Mouse (Mus musculus): Measurements from ENCODE around the gene Hcst. TPM values are rescaled to one million over a fixed set of nuclear protein-coding genes. Genes with fewer than 3 reads are reported as not detected.

The Hcst gene
- not detected for total RNA-seq (2021)

- no peak for DNase-seq (ENCODE audit: low spot score)
- intact Hi-C loops (cut with DNase I): no loop called here
Observed at GRCm38 (mm10) chr7:30419561-30420499, at the start of gene Hcst. Gene Hcst, minus strand, starts transcription at chr7:30419854.

GRCm38 (mm10) chr7:30464816-30465300 lies 45.2 kb upstream of the Hcst start:
- no peak for DNase-seq (ENCODE audit: low spot score)
- intact Hi-C loops (cut with DNase I): no loop called here

GRCm38 (mm10) chr7:30463996-30464395 lies 44.3 kb upstream of the Hcst start:
- DNase-seq (ENCODE audit: low spot score): no peak
- intact Hi-C loops (cut with DNase I): no loop called here

- intact Hi-C loops (cut with DNase I): no loop called here
- no peak for DNase-seq (ENCODE audit: low spot score)
Observed at GRCm38 (mm10) chr7:30463568-30463967, 43.9 kb upstream of the Hcst start.

- DNase-seq (ENCODE audit: low spot score): no peak
- intact Hi-C loops (cut with DNase I): no loop called here
Observed at GRCm38 (mm10) chr7:30459484-30459883, 39.8 kb upstream of the Hcst start.

- intact Hi-C loops (cut with DNase I): no loop called here
Observed at GRCm38 (mm10) chr7:30457629-30458330, 38.1 kb upstream of the Hcst start, which contains the start of the genes Kirrel2 and Nphs1. Gene Kirrel2, minus strand, starts transcription at chr7:30457690. Gene Nphs1, plus strand, starts transcription at chr7:30458315.

GRCm38 (mm10) chr7:30456911-30457628 lies 37.4 kb upstream of the Hcst start:
- intact Hi-C loops (cut with DNase I): no loop called here

More at GRCm38 (mm10) chr7:30457629-30458330, 38.1 kb upstream of the Hcst start, which contains the start of the genes Kirrel2 and Nphs1:
- no peak for DNase-seq (ENCODE audit: low spot score)

GRCm38 (mm10) chr7:30456487-30456886 lies 36.8 kb upstream of the Hcst start:
- intact Hi-C loops (cut with DNase I): no loop called here
- no peak for DNase-seq (ENCODE audit: low spot score)

More at GRCm38 (mm10) chr7:30456911-30457628, 37.4 kb upstream of the Hcst start:
- no peak for DNase-seq (ENCODE audit: low spot score)

GRCm38 (mm10) chr7:30454259-30454658 lies 34.6 kb upstream of the Hcst start:
- DNase-seq (ENCODE audit: low spot score): no peak

GRCm38 (mm10) chr7:30453766-30454165 lies 34.1 kb upstream of the Hcst start:
- DNase-seq (ENCODE audit: low spot score): no peak
- intact Hi-C loops (cut with DNase I): no loop called here

More at GRCm38 (mm10) chr7:30454259-30454658, 34.6 kb upstream of the Hcst start:
- intact Hi-C loops (cut with DNase I): no loop called here

- DNase-seq (ENCODE audit: low spot score): no peak
- intact Hi-C loops (cut with DNase I): no loop called here
Observed at GRCm38 (mm10) chr7:30453327-30453726, 33.7 kb upstream of the Hcst start.

- DNase-seq (ENCODE audit: low spot score): no peak
- intact Hi-C loops (cut with DNase I): no loop called here
Observed at GRCm38 (mm10) chr7:30450241-30450640, 30.6 kb upstream of the Hcst start.

- intact Hi-C loops (cut with DNase I): loop anchor here (5.0 kb wide), 1 partner anchor 47 kb away; the partner anchor contains the start of gene Prodh2
- DNase-seq (ENCODE audit: low spot score): no peak
Observed at GRCm38 (mm10) chr7:30444971-30445751, 25.5 kb upstream of the Hcst start, which contains the start of gene Aplp1. Gene Aplp1, minus strand, starts transcription at chr7:30445535.

- intact Hi-C loops (cut with DNase I): loop anchor here (5.0 kb wide), 1 partner anchor 48 kb away; the partner anchor contains the start of gene Prodh2
- no peak for DNase-seq (ENCODE audit: low spot score)
Observed at GRCm38 (mm10) chr7:30444154-30444970, 24.7 kb upstream of the Hcst start.

- DNase-seq (ENCODE audit: low spot score): no peak
Observed at GRCm38 (mm10) chr7:30443696-30444095, 24.0 kb upstream of the Hcst start.

GRCm38 (mm10) chr7:30440697-30441096 lies 21.0 kb upstream of the Hcst start:
- intact Hi-C loops (cut with DNase I): loop anchor here (5.0 kb wide), 1 partner anchor 52 kb away; the partner anchor contains the start of gene Prodh2
- DNase-seq (ENCODE audit: low spot score): no peak

More at GRCm38 (mm10) chr7:30443696-30444095, 24.0 kb upstream of the Hcst start:
- intact Hi-C loops (cut with DNase I): loop anchor here (5.0 kb wide), 1 partner anchor 49 kb away; the partner anchor contains the start of gene Prodh2

- DNase-seq (ENCODE audit: low spot score): no peak
- intact Hi-C loops (cut with DNase I): loop anchor here (5.0 kb wide), 1 partner anchor 53 kb away; the partner anchor contains the start of gene Prodh2
Observed at GRCm38 (mm10) chr7:30439734-30440133, 20.1 kb upstream of the Hcst start.

- intact Hi-C loops (cut with DNase I): no loop called here
- DNase-seq (ENCODE audit: low spot score): no peak
Observed at GRCm38 (mm10) chr7:30436879-30437278, 17.2 kb upstream of the Hcst start.

All from heart, postnatal 25 days (tissue).